Mouse (Mus musculus): Measurements from ENCODE around the gene Cd302.

DNA sequence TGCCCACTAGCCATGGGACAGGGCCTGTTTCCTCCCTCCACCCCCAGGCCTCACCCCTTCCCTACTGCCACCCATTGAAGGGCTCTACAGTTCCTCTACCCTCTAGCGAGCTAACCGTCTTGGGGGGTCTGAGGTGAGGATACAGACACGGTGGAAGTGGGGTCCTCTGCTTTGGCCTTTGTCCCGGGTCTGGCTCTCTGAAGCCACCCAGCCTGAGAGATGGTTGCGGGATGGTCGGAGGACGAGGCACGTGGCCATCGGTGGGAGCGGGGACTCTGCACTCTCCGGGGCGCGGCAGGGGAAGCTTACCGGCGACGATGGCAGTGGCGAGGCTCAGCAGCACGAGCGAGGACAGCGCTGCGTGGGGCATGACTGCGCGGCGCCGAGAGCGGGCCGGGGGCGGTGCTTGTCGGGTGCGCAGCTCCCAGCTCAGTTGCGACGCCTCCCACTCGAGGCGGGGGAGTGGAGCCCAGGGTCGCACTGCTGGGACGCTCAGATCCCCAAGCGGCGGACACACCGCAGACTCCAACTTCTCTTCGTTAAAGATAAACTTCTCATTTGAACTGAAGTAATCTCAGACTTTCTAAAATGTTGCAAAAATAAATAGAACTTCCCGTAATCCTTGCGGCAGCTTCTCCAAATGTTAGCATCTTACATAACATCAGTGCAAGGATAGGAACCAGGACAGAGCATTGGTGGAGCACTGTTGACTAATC is 379 bp downstream of the Cd302 start:
- TF ChIP-seq POLR2A (IDR thresholded peaks at IDR 0.05; ENCODE audit: control insufficient read depth, low read depth, low read length) (peak; percentile 45; the same call in 1 of the 2 replicates), CTCF (IDR thresholded peaks at IDR 0.05; ENCODE audit: control insufficient read depth, insufficient read depth, insufficient replicate concordance, low read depth, low read length) (no peak)

Data from testis, adult 2 months (tissue).